Mouse (Mus musculus) gastrocnemius, adult 2 months (tissue): Measurements from ENCODE around the gene Lrrc29. TPM values are rescaled to one million over a fixed set of nuclear protein-coding genes. Genes with fewer than 3 reads are reported as not detected.
A peak's percentile ranks its signal among the peaks of the same experiment; 100 is the strongest.

Experiments
- DNase-seq: peaks from one replicate; pipeline ENCODE4 v3.0.0; 2022
- H3K27ac ChIP-seq: fragments of 200-600 bp; 2 replicates; pipeline ENCODE4 v1.8.1; 2022; ENCODE audit warnings: mild to moderate bottlenecking
- H3K4me3 ChIP-seq: fragments of 200-600 bp; 2 replicates; pipeline ENCODE4 v1.8.1; 2022; ENCODE audit warnings: mild to moderate bottlenecking, moderate library complexity
- CTCF ChIP-seq: fragments of 200-600 bp; IDR thresholded peaks from 2 replicates; pipeline ENCODE4 v1.8.1; 2022; ENCODE audit warnings: antibody characterized with exemption, mild to moderate bottlenecking, moderate library complexity
- intact Hi-C: fragments of 180-260 bp; cut with DNase I; formaldehyde crosslinking; loops from one replicate; pipeline ENCODE4 v1.15.1; 2025
- total RNA-seq, 2 experiments: library from RNA; stranded (reverse); gene quantifications; 2 replicates each; pipeline ENCODE4 v1.2.3; 2021

The Lrrc29 gene
- total RNA-seq, 2 experiments from 2014 or later, result 0.99 to 1.3 TPM

GRCm38 (mm10) chr8:105304325-105305210, 21.5 kb downstream of the Lrrc29 start:
- H3K4me3 ChIP-seq, result no peak overlapping the region; the same call in 1 of the 2 replicates
- DNase-seq, result peak; percentile 61
- intact Hi-C loops, result no loop called here
- peak overlapping the region; percentile 78 for H3K27ac ChIP-seq
- no peak for TF ChIP-seq CTCF

GRCm38 (mm10) chr8:105303874-105304273, 22.2 kb downstream of the Lrrc29 start:
- DNase-seq, result peak; percentile 23
- intact Hi-C loops, result no loop called here
- no peak for TF ChIP-seq CTCF
- Histone ChIP-seq H3K4me3 (no peak overlapping the region), H3K27ac (peak overlapping the region; percentile 78)

GRCm38 (mm10) chr8:105303396-105303795, 22.7 kb downstream of the Lrrc29 start:
- no peak overlapping the region for H3K27ac ChIP-seq
- no peak for TF ChIP-seq CTCF
- peak; percentile 11 for DNase-seq
- H3K4me3 ChIP-seq, result no peak overlapping the region
- intact Hi-C loops, result no loop called here

- Histone ChIP-seq H3K27ac (no peak overlapping the region), H3K4me3 (no peak overlapping the region)
- no peak for TF ChIP-seq CTCF
- peak; percentile 27 for DNase-seq
- intact Hi-C loops, result loop anchor here (2.0 kb wide), 1 partner anchor 27 kb away; the partner anchor contains the start of genes Lrrc29 and Tmem208
Observed at GRCm38 (mm10) chr8:105299962-105300361, 26.1 kb downstream of the Lrrc29 start.

- Histone ChIP-seq H3K4me3 (peak overlapping the region; percentile 99), H3K27ac (peak overlapping the region; percentile 91)
- intact Hi-C loops, result loop anchor here (2.0 kb wide), 1 partner anchor 28 kb away; the partner anchor contains the start of genes Lrrc29 and Tmem208
- DNase-seq, result peak; percentile 31
- TF ChIP-seq CTCF, result no peak
Observed at GRCm38 (mm10) chr8:105298351-105299252, 27.5 kb downstream of the Lrrc29 start.

GRCm38 (mm10) chr8:105297511-105298192, 28.4 kb downstream of the Lrrc29 start, which contains the start of gene E2f4:
TSS of gene E2f4 (plus strand) at chr8:105297663.
- intact Hi-C loops, result loop anchor here (2.0 kb wide), 1 partner anchor 29 kb away; the partner anchor contains the start of genes Lrrc29 and Tmem208
- DNase-seq, result peak; percentile 96
- peak within 1 kb of the TSS; percentile 91 for H3K27ac ChIP-seq

GRCm38 (mm10) chr8:105295895-105296573, 30.0 kb downstream of the Lrrc29 start, which contains the start of gene Exoc3l:
TSS of gene Exoc3l (minus strand) at chr8:105296101.
- TF ChIP-seq CTCF, result no peak
- intact Hi-C loops, result no loop called here
- no peak for DNase-seq
- H3K27ac ChIP-seq, result peak within 1 kb of the TSS; percentile 91
- peak within 1 kb of the TSS; percentile 99 for H3K4me3 ChIP-seq

More at GRCm38 (mm10) chr8:105297511-105298192, 28.4 kb downstream of the Lrrc29 start, which contains the start of gene E2f4:
- 0 out of 2 replicates have a peak, but pooled peaks have one; percentile 3 for TF ChIP-seq CTCF
- peak within 1 kb of the TSS; percentile 99 for H3K4me3 ChIP-seq

- H3K4me3 ChIP-seq, result peak overlapping the region; percentile 61
- DNase-seq, result no peak
- H3K27ac ChIP-seq, result peak overlapping the region; percentile 91
- TF ChIP-seq CTCF, result no peak
- intact Hi-C loops, result no loop called here
Observed at GRCm38 (mm10) chr8:105295256-105295655, 30.8 kb downstream of the Lrrc29 start.

- no peak for TF ChIP-seq CTCF
- Histone ChIP-seq H3K27ac (peak overlapping the region; percentile 91; the same call in 1 of the 2 replicates), H3K4me3 (peak overlapping the region; percentile 61)
- no peak for DNase-seq
- intact Hi-C loops, result no loop called here
Observed at GRCm38 (mm10) chr8:105294776-105295175, 31.3 kb downstream of the Lrrc29 start.

- DNase-seq, result no peak
- no peak for TF ChIP-seq CTCF
- Histone ChIP-seq H3K4me3 (no peak overlapping the region), H3K27ac (no peak overlapping the region)
- intact Hi-C loops, result no loop called here
Observed at GRCm38 (mm10) chr8:105293405-105293804, 32.7 kb downstream of the Lrrc29 start.

GRCm38 (mm10) chr8:105292471-105292870, 33.6 kb downstream of the Lrrc29 start:
- no peak for TF ChIP-seq CTCF
- intact Hi-C loops, result no loop called here
- Histone ChIP-seq H3K4me3 (no peak overlapping the region), H3K27ac (no peak overlapping the region)
- no peak for DNase-seq
